Mouse (Mus musculus): Measurements from ENCODE around the gene Slbp.

Slbp gene
- long read RNA-seq, experiment 1, transcript Slbp-201 (8 exons, 1,906 nt) = major isoform, 29 of 41 reads
- long read RNA-seq, experiment 1, partial matches to known transcripts = 6 of 41 reads
- long read RNA-seq, experiment 1, other reads (novel, unspliced or antisense) = 5 of 41 reads
- long read RNA-seq, experiment 2, transcript Slbp-201 (8 exons, 1,906 nt) = major isoform, 33 of 42 reads
- long read RNA-seq, experiment 2, partial matches to known transcripts = 5 of 42 reads
- long read RNA-seq, experiment 2, other reads (novel, unspliced or antisense) = 3 of 42 reads

DNA sequence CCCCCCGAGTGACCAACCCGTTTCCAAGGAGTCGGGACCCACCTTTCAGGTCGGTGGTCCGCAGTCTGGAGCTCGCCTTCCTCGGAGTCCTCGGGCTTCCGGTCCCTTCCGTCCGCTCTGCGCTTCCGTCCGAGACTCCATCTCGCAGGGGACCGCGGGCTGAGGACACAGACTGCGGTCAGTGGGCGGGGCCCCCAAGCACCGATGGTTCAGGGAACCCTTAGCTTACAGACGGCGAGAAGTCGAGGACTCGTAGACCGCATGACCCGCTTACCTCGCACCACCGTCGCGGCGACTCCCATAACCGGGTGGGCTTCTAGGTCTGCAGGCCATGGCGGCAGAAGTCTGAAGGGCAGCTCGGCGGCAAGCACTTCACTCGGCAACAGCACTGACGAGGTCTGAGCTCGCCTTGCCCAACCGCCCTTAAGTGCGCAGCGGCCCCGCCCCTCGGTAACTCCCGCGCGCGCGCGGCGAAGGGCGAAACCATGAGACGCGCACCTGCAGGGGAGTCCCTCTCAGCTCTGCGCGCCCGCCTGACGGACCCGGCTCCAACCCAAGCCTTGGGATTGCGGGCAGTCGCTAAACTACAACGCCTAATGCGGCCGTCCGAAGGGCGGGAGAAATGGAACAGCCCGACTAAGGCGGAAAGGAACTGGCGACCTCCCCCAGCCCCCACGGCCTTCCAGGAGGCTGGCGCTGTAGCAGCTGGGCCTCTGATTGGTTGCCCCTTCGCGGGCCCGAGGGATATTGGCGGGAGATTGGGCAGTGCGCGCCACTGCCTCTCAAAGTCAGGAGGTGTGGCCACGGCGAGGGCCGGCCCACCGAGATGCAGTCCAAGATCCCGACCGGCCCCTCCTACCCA lies at the start of gene Slbp:
Gene Slbp, minus strand, starts transcription at position 654 of the 862 bp plus-strand sequence.
- intact Hi-C loops (cut with DNase I) = loop anchor here (10.0 kb wide), 1 partner anchor 283 kb away; the partner anchor contains the start of gene Nelfa

DNA sequence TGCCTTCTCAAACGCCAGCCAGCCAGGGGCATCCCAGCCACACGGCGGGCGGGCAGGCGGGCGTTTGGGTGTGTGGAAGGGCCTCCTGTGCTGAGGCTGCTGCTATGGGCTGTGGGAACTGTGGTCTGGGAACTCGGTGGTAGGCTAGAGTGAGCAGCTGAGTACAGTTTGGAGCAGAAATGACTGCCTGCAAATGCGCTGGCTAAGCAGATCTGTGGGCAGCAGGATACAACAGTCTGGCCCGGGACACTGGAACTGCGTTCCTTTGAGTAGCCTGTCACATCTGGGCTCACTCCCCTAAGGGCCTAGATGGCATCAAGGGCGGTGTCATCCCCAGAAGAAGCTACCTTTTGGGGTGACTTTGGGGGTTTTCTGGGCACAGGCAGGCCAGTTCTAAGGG lies 49.5 kb upstream of the Slbp start:
- intact Hi-C loops (cut with DNase I) = no loop called here

DNA sequence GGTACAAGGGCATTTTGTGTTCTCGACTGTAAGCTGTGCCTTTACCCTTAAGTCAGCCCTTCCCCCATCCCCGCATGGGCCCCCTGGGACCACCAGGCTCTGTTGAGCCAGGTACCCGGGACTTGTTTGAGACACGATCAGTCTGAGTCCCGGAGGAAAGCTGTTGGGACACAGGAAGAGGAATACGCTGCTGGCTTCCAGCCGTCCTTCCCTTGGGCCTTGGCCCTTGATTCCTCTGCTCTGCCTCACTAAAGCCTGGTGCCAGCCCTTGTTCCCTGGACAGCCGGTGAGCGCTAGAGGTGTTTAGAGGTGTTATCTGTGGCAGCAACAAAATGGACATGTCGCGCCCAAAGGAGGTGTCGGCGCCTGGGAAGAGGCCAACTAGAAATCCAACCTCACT lies 47.6 kb upstream of the Slbp start:
- intact Hi-C loops (cut with DNase I) = no loop called here

DNA sequence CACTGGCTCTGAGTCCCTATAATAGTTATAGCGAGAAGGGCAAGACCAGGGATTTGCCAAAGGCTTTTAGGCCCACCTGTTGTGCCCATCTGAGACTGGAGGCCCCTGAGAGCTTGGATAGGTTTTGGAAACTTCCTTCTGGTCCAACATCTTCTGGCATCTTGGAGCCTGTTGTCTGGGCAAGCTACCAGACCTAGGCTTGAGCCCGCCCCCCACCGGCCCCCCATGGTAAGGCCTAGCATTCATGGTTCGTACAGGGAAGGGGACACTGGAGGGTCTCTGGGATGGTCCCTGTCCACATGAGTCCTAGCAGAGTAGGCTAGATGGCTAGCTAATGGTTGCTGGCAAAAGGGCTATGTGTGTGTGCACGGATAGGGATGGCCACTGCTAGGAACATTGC lies 46.3 kb upstream of the Slbp start:
- intact Hi-C loops (cut with DNase I) = no loop called here

DNA sequence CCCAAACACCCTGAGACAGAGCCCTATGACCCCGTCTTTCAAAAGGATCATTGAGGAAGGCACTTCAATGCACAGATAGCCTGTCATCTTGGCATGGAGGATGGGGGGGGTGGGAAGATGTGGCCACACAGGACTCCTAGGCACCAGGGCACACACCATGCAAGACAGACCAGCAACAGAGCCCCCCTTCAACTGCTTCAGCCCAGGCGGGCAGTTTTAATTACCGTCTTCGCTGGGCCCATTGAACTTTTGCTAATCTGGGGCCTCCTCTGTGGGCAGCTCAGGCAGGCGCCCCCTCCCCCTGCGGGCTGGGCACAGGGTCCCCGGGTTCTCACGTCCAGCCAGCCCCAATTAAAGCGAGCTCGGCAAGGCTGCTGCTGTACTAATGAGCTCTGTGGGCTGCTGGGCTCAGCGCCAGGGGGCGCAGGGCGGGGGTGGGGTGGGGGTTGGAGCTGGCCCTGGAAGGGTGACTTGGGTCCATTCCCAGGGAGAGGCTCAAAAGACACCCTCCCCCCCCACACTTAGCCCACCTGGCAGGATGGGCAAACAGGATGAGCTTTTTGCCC lies 45.7 kb upstream of the Slbp start:
- intact Hi-C loops (cut with DNase I) = no loop called here

DNA sequence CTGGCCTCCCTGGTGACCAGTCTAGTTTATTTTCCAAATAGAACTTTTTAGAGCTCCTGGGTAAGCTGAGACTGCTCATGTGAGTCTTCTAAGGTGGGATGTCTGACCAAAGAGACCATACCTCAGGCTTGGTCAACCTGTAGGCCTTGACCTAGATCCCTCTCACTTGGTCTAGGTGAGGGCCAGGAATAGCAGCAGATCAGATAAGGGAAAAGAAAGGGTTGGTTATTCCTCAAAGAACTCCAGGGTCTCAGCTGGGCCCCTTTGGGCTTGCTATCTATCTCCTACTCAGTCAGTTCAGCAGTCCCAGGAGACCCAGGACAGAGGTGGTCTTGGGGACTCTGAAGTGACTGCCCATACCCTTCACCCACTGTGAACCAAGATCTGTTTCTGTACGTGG lies 45.2 kb upstream of the Slbp start:
- intact Hi-C loops (cut with DNase I) = no loop called here

DNA sequence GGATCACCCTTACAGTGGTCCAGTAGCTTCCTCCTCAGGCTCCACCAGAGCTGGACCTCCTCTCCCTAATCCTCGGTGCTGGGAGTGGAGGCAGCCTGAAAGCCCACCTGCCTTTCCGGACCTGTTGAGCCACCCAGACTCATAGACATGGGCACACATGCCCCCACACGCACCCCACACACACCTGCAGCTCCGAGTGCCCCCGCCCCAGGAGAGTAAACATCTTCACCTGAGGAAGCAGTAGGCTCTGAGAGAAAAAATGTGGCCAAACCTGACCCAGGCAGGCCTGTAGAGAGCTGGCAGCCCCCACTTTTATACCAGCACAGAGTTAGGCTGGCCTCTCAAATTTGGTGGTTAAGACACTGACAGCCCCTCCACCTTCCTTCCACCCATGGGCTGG lies 44.1 kb upstream of the Slbp start:
- intact Hi-C loops (cut with DNase I) = no loop called here

DNA sequence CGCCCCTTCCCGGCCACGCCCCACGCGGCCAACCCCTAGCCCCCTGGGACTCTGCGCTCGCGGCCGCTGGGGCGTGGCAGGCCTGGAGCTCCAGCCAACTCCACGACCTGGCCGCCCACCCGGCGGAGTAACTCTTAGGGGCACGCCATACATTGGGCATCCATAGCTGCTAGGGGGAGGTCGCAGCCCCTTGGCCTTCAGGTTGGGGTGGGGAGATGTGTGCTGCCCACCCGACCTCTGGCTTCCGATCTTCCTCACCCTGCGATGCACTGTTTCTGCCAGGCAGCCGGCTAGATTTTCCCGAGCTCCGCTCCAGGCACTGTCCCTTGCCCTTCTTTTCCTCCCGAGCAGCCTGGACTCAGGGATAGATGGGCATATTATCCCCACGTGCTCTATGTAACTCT lies 43.3 kb upstream of the Slbp start:
- intact Hi-C loops (cut with DNase I) = no loop called here

DNA sequence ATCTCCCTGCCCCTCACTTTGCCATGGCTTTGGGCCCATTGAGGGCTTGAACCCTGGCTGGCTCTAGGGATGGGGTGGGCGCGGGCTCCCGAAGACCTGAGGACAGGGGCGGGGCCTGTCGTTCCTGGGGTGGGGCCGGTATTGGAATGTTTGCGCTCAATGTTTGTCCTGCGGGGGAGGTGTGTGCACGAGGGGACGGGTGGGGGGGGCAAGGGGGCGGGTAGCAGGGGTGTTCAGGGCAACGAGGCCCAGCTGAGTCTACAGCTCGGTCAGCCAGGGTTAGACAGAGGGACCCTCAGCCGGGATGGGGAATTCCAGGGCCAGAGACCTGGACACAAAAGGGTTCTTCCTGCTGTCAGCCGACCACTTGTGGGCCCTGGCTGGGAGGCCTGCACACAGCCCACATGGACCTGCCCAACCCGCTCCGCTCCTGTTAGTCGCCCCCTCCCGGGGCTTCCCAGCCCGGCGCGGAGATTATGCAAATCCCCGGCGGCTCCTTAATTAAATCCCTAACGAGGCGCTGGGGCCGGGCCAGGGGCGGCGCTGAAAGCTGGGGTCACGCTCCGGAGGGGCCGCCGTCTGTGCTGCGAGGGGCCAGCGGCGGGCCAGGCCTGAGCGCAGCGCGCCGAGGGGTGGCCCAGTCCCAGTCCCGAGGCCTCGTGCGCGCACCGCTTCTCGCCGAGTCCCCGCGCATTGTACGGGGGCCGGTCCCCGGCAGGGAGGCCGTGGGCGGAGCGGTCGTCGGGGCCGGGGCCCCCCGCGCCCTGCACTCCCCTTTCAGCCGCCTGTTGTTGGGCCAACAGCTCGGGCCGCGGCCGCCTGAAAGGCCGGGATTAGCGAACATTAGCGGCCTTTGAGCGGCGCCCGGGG lies 42.7 kb upstream of the Slbp start:
- intact Hi-C loops (cut with DNase I) = no loop called here

DNA sequence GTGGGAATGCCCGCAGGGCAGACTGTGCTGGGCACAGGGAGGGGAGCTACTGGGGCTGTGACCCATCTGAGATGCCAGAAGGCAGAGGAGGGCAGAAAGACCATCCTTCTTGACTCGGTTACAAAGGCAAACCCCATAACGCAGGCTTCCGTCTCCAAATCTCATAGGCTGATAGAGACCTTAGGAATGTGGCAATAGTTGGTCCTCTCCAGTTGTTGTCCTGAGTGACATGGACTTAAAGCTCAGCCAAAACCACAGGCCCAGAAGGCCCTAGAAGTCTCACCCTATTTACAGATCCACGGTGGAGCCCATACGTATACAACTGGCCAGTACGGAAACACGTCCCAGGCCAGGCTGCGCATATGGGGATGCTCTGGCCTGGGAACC lies 42.1 kb upstream of the Slbp start:
- intact Hi-C loops (cut with DNase I) = no loop called here

DNA sequence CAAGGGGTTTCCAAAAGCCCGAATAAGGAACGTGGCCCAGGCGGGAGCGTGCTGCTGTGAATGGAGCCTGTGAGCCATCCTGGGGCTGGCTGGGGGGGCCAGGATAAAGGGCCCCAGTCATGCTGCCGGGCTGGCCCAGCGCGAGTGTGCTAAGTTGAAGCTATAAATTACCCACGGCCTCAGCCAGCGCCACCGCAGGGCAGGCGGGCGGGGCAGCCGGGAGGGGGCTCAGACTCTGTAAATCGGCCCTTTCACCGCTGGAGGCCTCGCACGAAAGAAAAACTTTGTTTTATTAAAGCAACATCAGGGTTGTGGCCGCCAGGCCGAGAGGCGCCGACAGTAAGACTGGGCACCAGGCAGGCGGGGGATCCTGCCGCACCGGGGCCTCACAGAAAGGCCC lies 40.0 kb upstream of the Slbp start:
- intact Hi-C loops (cut with DNase I) = no loop called here

DNA sequence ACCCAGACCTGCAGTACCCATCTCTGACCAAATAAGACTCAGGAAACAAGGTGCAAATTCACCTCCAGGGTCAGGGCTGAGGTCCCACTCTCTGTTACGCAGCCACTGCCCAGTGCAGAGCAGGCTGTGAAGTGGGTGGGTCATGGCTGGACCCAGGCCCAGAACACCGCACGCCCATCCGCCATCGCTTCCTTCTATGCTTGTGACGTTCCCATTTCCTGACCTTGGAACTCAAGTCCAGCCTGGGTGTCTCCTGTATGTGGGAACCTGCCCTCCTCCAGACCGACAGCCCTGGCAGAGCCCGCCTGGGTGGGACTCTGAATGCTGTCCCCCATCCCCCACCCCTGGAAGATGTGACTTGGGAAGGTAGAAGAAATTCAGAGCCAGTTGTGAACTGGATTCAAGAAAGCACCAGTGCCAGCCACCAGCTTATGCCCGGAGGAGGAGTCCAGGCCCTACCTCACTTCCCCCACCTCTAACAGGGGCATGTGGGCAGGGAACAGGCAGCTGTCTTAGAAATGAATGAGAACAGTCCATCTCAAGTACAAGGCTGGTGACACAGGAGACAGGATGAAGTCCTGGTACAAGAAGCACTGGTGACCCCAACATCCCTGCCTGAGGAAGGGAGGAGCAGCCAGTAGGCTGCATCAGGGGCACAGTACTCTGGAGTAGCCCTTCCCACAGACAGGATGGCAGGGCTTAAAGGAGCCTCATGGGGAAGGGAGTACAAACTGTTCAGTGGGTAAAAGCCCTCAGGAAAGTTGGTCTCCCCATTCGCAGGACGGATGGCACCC lies 37.7 kb upstream of the Slbp start:
- intact Hi-C loops (cut with DNase I) = no loop called here

DNA sequence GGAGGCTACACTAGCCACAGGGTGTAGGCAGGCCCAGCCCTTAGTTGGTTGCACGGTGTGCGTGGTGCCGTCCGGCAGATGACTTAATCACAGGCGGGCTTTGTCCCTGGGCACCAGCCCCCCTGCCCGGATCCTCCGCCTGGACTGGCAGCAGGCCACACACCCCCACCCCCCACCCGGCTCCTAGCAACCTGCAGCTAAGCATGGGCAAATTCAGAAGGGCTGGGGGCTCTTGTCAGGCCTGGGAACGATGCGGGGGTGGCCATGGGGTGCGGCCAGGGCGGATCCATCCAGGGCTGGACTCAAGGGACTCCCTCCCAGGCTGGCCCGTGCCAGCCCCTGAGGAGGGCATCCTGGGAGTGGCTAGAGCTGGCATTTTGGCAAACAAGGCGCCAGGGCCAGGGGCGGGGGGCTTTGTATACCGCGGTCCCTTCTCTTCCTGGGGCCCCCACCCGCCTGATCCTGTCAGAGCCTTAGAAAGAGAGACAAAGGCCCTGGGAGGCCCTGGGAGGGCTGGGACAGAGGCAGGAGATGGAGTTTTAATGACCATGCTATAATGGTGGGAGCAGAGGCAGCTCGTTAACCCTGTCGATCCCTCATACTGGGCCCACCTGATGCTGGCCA lies 37.0 kb upstream of the Slbp start:
- intact Hi-C loops (cut with DNase I) = no loop called here

DNA sequence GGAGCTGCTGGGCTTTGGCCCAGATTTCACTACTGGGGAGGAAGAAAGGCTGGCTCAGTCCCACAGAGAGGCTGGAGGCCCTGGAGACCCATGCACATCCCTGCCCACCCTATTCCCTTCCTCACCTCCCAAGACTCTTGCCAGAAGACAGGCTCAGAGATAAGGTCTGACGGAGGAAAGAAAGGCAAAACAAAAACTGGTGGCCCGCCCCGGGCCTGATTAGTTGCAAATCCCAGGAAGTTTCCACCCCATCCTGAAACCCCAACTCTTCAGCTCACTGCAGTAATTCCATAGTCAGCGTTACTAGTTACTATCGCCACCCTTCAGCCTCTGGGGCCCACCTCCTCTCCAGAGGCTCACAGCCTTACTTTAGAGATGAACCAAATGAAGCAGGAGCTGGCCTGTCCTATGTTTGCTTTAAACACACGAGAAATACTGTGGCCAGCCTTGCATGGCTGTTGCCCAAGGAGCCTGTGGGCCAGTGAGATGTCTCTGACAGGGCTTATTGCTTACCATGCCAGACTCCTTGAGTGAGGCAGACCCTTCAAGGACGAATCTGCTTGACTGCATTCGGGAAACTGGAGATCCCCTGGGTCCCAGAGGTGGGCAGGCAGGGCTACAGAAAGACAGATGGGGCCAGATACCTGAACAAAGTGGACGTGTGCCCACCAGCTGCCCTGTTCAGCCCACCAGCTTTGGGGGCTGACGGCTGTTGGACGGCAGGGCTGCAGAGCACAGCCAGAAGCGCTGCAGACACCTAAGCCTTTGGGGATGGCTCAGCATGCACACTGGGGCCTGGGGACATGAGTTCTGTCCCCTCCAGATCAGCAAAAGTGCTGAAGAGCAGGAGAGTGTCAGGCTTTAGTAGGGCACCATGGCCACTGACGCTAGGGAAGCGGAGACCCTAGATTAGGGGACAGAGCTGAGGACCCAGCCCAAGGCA lies 36.2 kb upstream of the Slbp start:
- intact Hi-C loops (cut with DNase I) = no loop called here

DNA sequence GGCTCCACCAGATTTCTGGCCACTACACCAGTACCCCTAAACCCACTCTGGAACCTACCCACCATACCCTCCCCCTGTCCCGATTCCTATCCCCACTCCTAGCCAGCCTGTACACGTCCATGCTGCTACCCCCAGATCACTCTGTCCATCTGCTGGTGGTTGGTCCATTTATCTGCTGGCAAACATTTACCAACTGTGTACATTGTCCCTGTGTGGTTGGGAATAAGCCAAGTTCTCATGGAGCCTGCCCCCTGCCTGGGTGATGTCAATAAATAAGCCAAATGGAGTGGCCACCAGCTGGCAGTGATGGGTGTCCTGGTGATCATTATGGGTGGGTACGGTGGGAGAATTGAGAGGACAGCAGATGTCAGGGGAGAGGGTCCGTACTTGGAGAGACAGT lies 34.8 kb upstream of the Slbp start:
- intact Hi-C loops (cut with DNase I) = no loop called here

DNA sequence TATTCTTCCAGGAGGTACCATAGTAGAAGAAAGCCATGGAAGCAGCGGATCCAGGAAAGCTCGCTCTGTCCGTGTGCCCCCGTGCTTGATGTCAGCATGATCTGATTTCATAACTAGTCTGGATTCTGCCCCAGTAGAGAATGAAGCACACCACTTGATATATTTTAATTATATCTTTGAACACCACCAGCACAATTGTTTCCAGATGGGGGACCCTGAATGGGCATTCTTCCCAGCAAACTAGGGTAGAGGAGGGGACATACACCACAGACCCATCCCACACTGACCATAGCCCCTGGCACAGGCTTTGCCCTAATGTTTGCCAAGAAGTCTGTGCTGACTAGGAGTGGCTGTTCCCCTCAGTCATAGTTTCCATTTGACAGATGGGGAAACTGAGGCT lies 32.6 kb upstream of the Slbp start:
- intact Hi-C loops (cut with DNase I) = loop anchor here (2.0 kb wide), 1 partner anchor 52 kb away; no protein-coding TSS in a partner anchor

DNA sequence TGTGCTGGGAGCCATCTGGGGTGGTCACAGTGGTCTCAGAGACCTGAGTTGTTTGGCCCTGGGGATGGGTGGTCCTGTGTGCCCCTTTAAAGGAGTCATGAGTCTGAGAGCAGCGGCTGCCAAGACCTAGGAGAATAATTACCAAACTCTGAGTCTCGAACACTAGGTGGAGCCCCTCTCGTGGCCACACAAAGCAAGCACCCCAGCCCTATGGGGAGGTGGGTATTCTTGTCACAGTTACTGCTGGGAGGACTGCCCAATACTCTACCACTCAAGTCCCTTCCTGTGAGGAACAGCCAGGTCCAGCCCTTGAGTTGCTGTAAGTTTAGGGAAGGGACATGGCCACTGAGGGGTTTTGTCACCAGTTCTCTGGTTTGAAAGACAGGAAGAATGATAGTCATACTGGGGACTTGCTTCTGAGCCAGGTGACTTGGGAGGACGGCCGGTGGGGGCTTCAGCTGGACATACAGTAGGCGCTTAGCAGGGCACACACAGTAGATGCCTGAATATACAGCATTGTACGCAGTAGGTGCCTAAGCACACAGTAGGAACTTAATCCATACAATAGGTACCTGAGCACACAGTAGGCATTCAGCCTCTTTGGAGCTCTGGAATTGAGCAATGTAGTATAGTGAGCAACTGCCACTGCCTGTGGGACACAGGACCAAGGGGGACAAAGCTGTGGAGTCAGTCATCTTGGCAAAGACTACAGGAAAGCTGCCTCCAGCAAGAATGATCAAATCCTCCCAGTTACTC lies 31.7 kb upstream of the Slbp start:
- intact Hi-C loops (cut with DNase I) = loop anchor here (2.0 kb wide), 1 partner anchor 53 kb away; no protein-coding TSS in a partner anchor

DNA sequence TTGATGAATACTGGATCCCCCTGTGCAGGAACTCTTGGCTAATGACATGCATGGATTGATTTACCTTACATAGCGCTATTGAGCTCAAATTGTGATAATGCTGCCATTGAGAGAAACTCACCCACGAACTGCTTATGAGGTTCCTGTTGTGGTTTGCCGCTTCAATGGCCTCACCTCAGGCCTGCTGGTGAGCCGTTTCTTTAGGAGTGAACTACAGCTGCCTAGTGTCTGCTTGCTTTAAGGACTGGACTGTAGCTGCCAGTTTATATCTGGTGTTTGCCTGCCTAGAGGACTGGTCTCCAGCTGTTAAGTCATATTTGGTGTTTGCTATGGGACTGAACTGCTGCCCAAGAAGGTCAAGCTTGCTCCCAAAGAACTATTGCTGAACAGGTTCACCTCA lies 30.6 kb upstream of the Slbp start:
- intact Hi-C loops (cut with DNase I) = no loop called here

Data from adrenal gland (tissue).